Mouse (Mus musculus) heart, postnatal 14 days (tissue): ENCODE results near the gene Ppard. TPM values are rescaled to one million over a fixed set of nuclear protein-coding genes. Genes with fewer than 3 reads are reported as not detected.

Source experiments
- DNase-seq, 2 experiments: peaks; one replicate each; pipeline ENCODE4 v3.0.0; 2021 to 2022
- intact Hi-C: fragments of 180-260 bp; cut with DNase I; formaldehyde crosslinking; loops from one replicate; pipeline ENCODE4 v1.15.1; 2025
- total RNA-seq, 2 experiments: library from RNA; stranded (reverse); gene quantifications; 2 replicates each; pipeline ENCODE4 v1.2.3; 2021

Gene Ppard
- total RNA-seq, 2 experiments from 2014 or later: 37.7 to 39.4 TPM

DNA sequence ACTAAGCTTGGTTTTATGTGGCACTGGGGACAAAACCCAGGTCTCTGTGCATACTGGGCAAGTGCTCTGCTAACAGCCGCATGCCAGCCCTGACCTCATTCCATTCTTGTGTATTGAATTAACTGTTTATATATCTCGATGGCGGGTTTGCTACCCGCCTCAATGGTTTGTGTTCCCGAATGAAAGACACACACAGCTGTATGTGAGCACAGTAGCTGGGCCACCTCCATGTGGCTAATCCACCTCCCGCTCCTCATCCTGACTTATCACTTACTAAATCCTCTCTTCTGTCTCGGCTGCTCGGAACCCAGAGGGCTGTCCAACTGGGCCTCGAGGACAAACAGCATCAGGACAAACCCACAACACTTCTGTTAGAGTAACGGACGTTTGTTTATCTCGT, 16.6 kb downstream of the Ppard start:
- no peak for DNase-seq
- intact Hi-C loops: no loop called here

DNA sequence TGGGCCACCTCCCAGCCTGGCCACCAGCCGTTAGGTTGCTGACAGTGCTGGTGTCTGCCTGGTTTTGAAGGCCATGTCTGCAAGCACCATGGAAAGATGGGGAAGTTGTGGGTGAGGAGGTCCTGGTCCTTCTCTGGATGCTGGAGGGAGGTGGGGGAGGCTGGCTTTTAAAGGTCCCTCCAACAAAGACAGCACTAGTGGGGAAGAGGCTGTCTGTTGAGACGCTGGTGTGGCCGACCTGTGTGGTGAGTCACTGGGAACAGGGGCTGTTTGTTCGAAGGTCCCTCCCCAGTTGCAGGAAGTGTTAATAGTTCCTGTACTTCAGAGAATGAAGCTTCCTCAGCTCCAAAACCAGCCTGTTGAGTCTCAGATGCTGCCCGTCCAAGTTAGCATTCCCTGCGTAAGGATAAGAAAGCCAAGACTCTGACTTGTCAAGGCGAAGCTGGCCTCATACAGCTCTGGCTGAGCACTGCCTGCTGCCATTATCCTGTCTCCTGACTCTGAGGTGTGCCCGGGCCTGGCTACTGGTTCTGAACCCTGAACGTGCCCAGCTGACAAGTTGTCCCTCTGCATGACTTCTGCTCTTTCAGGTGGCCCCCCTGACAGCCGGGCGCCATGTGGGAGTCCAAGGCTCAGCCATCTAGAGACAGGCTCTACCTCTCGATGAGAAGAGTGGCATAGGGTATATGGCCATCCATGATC, 19.2 kb downstream of the Ppard start:
- intact Hi-C loops: no loop called here
- DNase-seq: no peak

DNA sequence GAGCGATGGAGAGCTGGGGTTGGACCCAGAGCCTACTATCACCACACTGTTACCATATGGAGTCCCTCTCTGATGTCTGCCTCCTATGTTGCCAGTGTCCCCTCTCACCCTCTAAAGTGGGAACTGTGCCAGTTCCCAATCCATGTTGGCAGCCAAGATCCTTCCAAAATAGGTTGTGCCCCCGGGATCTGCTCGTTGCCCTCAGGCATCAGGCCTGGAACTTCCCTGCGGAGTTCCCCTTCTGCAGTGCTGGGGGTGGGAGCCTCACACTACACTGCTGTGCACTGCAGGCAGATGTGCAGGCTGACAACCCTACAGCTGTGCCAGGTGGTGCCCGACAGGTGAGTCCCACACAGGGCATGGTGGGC, 19.8 kb downstream of the Ppard start:
- intact Hi-C loops: no loop called here
- peak in 1 of 2 experiments; percentile 45 for DNase-seq

DNA sequence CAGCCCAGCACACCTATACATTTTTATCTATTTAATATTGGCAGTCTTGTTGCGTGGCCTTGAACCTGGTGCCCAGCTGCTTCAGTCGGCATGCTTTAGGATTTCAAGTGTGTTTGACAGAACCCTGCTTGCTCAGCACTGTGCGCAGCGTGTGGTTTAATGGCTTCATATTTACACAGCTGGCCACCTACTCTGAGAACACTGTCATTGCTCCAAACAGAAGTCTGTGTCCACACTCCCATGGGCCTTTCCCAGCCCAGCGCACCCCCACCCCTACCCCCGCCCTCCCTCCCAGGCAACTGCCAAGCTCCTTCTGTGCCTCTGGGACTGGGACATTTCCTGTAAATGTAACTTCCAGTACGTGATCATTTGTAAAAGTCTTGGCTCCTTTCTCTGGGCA, 20.7 kb downstream of the Ppard start:
- DNase-seq: peak; percentile 40 to 41
- intact Hi-C loops: no loop called here

DNA sequence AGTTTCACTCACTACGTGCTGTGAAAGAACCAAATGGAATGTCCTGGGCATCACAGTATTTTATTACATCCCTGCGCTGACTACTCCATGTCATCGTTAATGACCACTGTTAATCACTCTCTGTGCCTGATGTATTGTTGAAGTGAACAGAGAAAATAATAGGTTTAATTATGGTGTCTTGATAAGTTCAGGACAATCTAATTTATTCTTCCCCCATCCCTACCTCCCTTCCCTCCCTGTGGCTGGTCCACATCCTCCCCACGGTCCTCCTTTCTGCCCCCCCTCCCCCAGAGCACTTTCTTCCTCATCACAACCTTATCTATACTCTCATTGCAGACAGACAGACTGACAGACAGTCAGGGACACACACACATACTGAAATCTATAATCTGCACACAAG, 22.3 kb downstream of the Ppard start:
- intact Hi-C loops: no loop called here
- DNase-seq: no peak

DNA sequence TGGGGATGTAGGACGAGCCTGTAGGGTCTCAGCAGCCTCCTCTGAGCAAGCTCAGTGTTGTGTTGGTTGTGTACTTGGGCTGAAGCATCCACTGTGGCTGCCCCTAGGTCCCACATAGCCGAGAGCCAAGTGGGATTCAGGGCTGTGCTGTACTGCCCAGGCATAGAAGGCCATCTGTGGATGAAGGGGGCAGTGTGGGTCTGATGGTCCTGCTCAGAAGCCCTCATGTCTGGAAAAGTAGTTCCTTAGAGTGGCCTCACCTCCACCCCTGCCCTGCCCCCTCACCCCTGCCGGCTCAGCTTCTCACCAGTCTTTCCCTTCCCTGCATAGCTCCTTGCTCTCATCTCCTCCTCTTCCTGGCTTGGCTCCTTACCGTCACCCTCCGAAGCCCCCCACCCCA, 23.2 kb downstream of the Ppard start:
- intact Hi-C loops: no loop called here
- no peak for DNase-seq

DNA sequence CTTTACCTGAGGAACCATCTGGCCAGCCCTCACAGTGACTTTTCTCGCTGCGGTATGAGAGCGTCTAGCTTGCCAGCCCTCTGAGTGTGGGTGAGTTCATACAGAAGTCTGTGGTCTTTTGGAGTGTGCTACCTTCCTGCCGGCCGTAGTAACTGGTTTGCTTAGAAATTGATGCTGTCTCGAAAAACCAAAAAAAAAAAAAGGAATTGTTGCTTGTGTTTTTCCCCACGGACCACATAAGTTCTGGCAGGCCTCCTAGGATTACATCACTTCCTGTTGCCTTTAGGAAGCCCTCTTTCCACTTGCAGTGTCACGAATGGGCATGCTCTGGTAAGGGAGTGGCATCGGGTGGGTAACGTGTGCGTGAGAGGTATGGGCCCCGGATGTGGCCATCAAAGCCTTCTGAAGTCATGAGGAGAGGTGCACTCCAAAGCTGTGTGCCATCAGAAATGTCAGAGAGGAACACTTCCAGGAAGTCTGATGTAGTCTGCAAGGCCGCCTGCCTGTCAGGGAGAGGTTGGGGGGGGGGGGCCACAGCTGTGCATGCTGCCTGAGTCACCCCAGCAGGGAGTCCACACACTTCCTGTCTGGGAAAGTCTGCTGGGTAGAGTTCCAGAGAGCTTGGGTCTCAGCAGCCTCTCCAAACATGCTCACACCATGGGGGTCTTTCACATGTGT, 24.3 kb downstream of the Ppard start:
- intact Hi-C loops: no loop called here
- DNase-seq: peak; percentile 70 to 82

DNA sequence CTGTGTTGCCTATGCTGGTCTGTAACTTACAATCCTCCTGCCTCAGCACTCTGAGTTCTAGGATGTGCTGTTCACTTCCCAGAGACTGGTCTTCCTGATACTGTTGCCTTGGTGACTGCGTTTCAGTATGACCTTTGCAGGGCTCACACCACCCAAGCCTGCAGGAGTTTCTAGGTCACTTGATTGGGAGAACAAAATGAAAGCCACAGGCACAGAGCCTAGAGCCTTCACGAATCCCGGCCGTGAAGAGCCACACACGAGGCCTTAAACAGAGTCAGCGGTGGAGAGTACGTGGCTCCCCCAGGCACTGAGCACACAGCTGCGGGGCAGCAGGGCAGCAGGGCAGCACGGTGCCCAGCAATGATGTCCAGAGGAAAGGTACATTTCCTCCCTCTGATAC, 25.8 kb downstream of the Ppard start:
- DNase-seq: no peak
- intact Hi-C loops: no loop called here

DNA sequence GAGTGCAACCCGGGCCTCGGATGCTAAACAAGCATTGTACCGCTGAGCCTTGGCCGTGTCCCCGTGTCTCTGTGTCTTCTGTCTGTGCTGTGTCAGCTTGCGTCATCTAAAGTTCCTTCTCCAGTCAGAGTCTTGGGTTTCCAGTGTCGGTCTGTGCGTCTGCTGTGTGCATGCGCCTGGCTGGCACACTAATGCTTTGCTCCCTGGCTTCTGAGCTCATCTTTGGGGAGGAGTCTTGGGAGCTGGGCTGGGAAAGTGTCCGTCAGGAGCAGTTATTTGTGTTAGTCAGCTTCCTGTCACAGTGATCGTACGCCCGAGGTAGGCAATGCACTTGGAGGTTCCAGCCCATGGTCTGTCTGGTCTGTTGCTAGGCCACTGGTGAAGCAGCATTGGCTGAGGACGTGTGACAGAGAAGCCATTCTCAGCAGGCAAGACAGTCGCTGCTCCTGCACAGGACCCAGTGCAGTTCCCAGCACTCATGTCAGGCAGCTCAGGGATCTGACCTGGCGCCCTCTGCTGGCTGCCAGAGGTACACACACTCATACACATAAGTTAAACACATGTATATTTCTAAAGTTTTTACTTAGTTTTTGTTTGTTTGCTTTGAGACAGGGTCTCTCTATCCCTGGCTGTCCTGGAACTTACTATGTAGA, 27.5 kb downstream of the Ppard start:
- intact Hi-C loops: loop anchor here (5.0 kb wide), 1 partner anchor 33 kb away; no protein-coding TSS in a partner anchor
- DNase-seq: no peak

DNA sequence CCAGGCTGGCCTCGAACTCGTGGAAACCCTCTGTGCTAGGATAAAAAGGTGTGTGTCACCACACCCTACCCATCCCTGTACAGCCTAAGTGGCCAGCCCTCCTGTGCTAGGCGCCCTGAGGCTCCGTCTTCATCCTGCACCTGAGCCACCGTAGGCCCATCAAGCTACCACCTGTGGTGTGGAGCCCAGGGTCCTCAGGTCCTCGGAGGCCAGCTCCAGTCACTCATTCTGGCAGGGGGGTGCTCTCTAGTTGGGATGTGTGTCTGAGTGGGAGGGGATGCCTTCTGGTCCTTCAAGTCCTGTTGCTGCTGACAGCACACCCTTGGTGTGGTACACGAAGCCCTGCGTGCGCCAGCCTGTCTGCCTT, 28.0 kb downstream of the Ppard start:
- intact Hi-C loops: loop anchor here (5.0 kb wide), 1 partner anchor 33 kb away; no protein-coding TSS in a partner anchor
- DNase-seq: no peak

DNA sequence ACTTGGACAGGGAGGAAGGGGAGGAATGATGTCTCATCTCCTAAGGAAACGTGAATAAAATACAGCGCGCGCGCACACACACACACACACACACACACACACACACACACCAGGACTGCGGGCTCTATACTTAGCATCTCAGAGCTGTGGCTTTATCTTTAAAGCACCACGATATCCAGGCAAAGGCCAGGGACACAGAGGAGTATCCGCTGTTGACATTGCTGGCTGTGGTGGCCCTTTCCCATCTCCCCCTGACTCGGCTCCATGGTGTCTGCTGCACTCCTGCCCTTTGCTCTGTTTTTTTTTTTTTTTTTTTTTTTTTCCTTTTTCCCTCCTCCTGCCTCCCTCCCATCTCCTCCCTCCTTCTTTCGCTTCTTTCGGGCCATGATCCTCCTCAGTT, 29.3 kb downstream of the Ppard start:
- intact Hi-C loops: loop anchor here (5.0 kb wide), 1 partner anchor 34 kb away; no protein-coding TSS in a partner anchor
- peak in 1 of 2 experiments; percentile 25 for DNase-seq

DNA sequence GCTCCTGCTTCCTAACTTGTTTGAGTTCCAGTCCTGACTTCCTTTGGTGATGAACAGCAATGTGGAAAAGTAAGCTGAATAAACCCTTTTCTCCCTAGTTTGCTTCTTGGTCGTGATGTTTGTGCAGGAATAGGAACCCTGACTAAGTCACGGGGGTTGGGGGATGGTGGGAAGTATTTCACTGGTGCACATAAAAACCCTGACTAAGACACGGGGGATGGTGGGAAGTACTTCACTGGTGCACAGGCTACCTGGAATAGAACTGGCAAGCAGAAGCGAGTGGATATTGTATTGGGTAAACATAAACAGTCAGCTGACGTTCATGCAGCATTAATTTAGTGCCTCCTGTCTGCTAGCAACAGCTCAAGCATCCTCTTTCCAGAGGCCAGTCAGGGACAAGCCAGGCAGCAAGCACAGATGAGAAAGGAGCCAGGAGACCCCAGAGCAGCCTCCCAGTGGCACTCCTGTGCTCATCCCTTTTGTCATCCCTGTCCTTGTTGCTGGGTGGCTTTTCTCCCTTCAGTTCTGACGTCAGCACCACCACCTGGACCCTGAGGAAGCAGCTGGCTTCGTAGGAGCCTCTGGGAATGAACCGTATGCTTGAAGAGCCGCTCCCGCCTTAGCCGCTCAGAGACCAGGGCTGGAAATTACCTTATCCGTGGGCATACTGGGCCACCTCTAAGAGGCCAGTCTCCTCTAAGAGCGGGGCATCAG, 30.8 kb downstream of the Ppard start:
- intact Hi-C loops: loop anchor here (5.0 kb wide), 1 partner anchor 36 kb away; no protein-coding TSS in a partner anchor

DNA sequence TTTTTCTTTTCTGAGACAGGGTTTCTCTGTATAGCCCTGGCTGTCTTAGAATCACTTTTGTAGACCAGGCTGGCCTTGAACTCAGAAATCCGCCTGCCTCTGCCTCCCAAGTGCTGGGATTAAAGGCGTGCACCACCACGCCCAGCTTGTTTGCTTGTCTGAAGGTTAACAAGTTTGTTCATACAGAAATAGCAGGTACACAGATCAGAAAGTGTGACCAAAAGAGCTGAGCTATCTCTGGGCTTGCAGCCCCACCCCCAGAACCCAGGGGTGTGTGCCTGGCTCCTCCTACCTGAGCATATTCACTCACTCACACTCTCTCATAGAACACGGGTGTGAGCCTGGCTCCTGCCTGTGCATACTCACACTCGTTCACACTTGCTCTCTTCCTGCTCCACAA, 34.8 kb downstream of the Ppard start:
- DNase-seq: no peak
- intact Hi-C loops: no loop called here

More for the DNA sequence above, 30.8 kb downstream of the Ppard start:
- DNase-seq: no peak

DNA sequence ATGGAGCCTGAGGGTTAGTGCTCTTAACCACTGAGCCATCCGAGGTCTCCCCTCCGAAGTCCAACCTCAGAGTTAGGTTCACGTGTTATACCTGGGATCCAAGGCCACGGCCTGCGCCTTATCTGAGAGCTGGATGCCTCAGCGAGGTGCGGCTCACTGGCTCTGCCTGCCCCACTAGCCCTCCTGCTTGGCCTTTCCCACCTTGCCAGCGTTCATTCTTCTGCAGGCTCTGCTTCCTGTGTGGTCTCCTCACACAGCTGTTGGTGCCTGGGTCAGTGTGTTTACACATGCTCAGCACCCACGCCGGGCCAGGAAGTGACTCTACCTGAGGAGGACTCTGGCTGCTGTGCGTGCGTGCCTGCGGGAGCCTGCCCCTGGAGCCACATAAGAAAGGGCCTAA, 37.7 kb downstream of the Ppard start:
- intact Hi-C loops: loop anchor here (5.0 kb wide), 1 partner anchor 38 kb away; the partner anchor contains the start of gene Ppard
- DNase-seq: no peak

DNA sequence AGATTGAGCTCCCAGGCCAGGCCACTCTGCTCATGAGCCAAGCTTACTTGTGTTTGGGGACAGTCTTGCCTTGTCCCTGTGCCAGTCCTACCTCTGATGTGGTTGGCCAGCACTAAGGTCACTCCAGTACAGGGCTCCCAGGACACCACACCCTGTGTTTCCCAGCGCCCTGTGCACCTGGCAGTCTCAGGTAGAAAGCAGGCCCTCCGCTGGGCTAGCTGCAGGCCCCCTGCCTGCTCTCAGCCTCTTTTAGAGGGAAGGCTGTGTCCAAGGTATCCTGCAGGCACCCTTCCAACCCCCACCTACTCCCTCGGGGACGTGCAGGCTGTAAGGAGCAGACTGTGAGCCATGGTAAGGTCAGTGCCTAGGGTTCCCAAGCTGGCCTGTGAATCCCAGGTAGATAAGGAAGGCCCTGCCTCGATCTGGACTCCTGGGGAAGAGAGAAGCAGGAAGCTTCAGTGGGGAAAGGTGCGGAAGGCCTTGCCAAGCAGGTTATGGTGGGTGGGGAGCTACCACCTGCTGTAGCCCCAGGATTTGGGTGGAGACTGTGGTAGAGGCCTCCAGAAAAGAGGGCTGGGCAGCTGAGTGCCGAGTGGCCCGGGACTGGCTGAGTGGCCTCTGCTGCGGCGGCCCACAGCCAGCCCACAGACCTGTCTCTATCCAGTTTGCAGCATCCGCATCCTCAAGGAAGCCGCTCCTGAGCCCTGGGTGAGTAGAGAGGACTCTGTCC, 39.2 kb downstream of the Ppard start:
- intact Hi-C loops: loop anchor here (5.0 kb wide), 1 partner anchor 39 kb away; the partner anchor contains the start of gene Ppard
- no peak for DNase-seq

DNA sequence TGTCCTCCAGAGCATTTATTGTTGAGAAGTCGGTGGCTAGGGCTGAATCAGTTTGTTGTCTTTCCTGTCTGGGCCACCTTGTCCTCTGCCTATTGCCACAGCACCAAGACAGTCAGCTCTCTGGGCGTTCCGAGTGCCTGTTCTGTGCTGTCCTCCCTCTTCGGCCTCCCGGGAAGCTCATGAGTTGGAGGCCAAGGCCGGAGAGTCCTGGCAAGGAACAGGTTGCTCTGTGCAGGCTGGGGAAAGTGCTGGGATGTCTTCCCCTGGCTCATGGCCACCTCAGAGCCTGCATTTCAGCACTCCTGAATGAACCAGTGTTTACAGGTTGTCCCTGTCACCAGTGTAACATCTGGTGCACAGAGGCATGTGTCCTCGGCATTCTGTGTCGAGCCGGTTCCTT, 39.8 kb downstream of the Ppard start:
- intact Hi-C loops: loop anchor here (5.0 kb wide), 1 partner anchor 40 kb away; the partner anchor contains the start of gene Ppard
- no peak for DNase-seq

DNA sequence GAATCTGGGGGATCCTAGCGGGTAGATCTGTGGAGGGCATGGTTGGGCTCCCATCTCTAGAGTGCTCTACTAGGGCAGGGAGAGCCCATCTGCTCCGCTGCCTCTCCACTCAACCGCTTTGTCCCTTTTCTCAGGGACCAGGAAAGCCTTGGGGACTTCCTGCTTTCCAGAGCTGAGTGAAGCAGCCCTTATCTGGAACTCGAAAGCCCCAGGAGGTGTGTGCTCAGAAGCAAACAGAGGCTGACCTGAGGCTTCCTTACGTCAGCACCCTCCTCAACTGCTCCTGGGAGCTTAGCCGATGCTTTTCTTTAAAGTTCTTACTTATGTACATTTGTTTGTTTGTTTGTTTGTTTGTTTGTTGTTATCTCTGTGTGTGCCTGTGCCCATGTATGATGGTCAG, 40.3 kb downstream of the Ppard start:
- no peak for DNase-seq
- intact Hi-C loops: loop anchor here (5.0 kb wide), 1 partner anchor 41 kb away; the partner anchor contains the start of gene Ppard

DNA sequence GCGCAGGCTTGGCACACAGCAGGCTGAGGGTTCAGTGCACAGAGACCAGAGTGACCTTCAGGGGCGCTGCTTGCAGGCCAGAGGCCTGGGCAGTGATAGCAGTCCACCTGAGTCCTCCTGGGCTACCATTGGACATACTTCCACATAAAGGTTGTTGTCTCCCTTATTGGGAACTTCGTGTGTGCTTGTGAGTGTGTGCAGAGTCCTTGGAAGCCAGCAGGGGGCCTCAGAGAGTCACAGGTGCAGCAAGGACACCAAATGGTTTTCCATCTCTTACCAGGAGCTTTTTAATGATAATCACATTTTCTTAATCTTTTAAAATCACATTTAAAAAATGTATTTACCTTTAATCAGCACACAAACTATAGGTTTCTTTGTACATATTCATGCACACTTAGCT, 42.2 kb downstream of the Ppard start:
- intact Hi-C loops: loop anchor here (5.0 kb wide), 1 partner anchor 42 kb away; the partner anchor contains the start of gene Ppard
- no peak for DNase-seq

DNA sequence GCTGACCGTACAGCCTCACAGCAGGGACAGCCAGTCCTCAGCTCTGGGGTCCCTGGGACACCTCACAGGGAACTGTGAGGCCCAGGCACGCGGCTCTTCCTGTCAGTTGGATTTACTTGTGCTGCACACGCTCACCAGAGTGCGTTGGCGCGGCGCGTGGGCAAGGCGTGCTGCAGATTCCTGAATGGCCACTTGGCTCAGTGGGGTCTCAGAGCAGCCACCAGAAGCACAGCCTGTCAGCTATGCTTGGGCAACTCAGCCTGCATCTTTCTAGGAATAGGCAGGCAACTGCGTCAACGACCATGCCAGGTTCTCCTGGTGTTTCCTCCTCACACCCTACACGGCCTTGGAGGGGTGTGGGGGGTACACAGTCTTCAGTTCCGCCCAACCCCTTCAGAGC, 44.7 kb downstream of the Ppard start:
- DNase-seq: no peak
- intact Hi-C loops: no loop called here

DNA sequence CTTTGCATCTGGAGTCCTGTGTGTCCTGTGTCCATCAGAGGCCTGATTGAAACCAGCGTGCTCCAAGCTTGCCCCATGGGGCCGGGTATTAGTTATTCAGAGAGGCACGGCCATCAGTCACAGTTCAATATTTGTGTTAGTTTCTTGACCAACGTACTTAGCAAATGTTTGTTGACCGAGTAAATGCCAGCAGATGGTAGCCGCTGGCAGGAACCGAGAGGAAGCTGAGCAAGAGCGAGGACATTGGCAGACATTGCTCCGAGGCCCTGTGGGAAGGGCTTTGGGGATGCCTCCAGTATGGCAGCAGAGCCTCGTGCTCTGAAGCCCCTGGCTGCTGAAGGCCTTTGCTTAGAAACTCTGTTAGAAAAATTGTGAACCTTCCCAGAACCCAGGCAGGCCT, 45.2 kb downstream of the Ppard start:
- intact Hi-C loops: no loop called here
- no peak for DNase-seq
